Mouse (Mus musculus) forebrain, embryonic 16.5 days (tissue): ENCODE measurements around the gene Pomt1. TPM values are rescaled to one million over a fixed set of nuclear protein-coding genes. Genes with fewer than 3 reads are reported as not detected.

Experiments used
- ATAC-seq: fragments of 200-750 bp; cut with Nextera tagmentation; 2 replicates; pipeline ENCODE4 v1.8.0; 2017; ENCODE audit warnings: mild to moderate bottlenecking, moderate library complexity
- H3K27ac ChIP-seq: fragments of 300-500 bp; sonication (generic); 2 replicates; pipeline ENCODE4 v1.5.1; 2014; ENCODE audit warnings: low read length, control low read depth
- H3K27me3 ChIP-seq: fragments of 300-500 bp; sonication (generic); replicated peaks from 2 replicates; pipeline ENCODE4 v1.6.1; 2014; ENCODE audit warnings: low read length; ENCODE audit not compliant: control insufficient read depth, insufficient read depth
- H3K36me3 ChIP-seq: fragments of 300-500 bp; sonication (generic); 2 replicates; pipeline ENCODE4 v1.6.1; 2014; ENCODE audit not compliant: control insufficient read depth, insufficient read depth
- H3K4me1 ChIP-seq: fragments of 300-500 bp; sonication (generic); replicated peaks from 2 replicates; pipeline ENCODE4 v1.6.1; 2014; ENCODE audit warnings: low read length; ENCODE audit not compliant: control insufficient read depth, insufficient read depth
- H3K4me2 ChIP-seq: fragments of 300-500 bp; sonication (generic); 2 replicates; pipeline ENCODE4 v1.6.1; 2014; ENCODE audit warnings: mild to moderate bottlenecking, low read length, control low read depth
- H3K4me3 ChIP-seq: fragments of 300-500 bp; sonication (generic); replicated peaks from 2 replicates; pipeline ENCODE4 v1.5.1; 2014; ENCODE audit warnings: mild to moderate bottlenecking, low read length, control low read depth
- H3K9ac ChIP-seq: fragments of 300-500 bp; sonication (generic); replicated peaks from 2 replicates; pipeline ENCODE4 v1.6.1; 2014; ENCODE audit warnings: low read depth, low read length, control low read depth
- H3K9me3 ChIP-seq: fragments of 300-500 bp; sonication (generic); 2 replicates; pipeline ENCODE4 v1.6.1; 2016; ENCODE audit warnings: low read length; ENCODE audit not compliant: control insufficient read depth
- WGBS: fragments of 180-500 bp; shearing (Covaris S2); extraction: QIAGEN DNeasy Blood & Tissue Kit; methylation state at CpG from one replicate; pipeline ENCODE4 v1.1.7; 2014; 5-methylcytosine and 5-hydroxymethylcytosine counted together
- polyA plus RNA-seq: library from polyadenylated mRNA; unstranded; fragments of >200 nt; fragmentation: Nextera tagmentation; extraction: Ambion mirVana; gene quantifications from 2 replicates; pipeline ENCODE4 v1.2.1, GENCODE M21; 2015

The Pomt1 gene
- polyA plus RNA-seq, 1 experiment from 2014 or later: 36.8 TPM

- Histone ChIP-seq H3K9ac (no peak overlapping the region), H3K4me1 (peaks cover 16% of the 10 kb centered on the region), H3K4me3 (no peak overlapping the region), H3K27me3 (no peaks in the 10 kb centered on the region), H3K9me3 (no peaks in the 10 kb centered on the region), H3K4me2 (no peak overlapping the region), H3K27ac (no peak overlapping the region), H3K36me3 (peaks cover 11% of the 10 kb centered on the region; the same call in 1 of the 2 replicates)
- no peak for ATAC-seq
- WGBS: 93% methylated on average over 11 of the region's 11 CpGs
Measured at GRCm38 (mm10) chr2:32256273-32256672, 19.9 kb downstream of the Pomt1 start.

- Histone ChIP-seq H3K36me3 (peaks cover 5% of the 10 kb centered on the region; the same call in 1 of the 2 replicates), H3K27ac (no peak overlapping the region), H3K4me1 (peaks cover 16% of the 10 kb centered on the region), H3K9me3 (no peaks in the 10 kb centered on the region), H3K4me3 (peak overlapping the region; percentile 92), H3K9ac (peak overlapping the region; percentile 94), H3K4me2 (peak overlapping the region; percentile 89), H3K27me3 (no peaks in the 10 kb centered on the region)
- WGBS: 57% methylated on average over 6 of the region's 6 CpGs
- 0 out of 2 replicates have a peak, but pooled peaks have one; percentile 9 for ATAC-seq
Measured at GRCm38 (mm10) chr2:32258887-32259533, 22.6 kb downstream of the Pomt1 start.

- Histone ChIP-seq H3K4me1 (peaks cover 16% of the 10 kb centered on the region), H3K4me3 (peak within 1 kb of the TSS; percentile 92), H3K27me3 (no peaks in the 10 kb centered on the region), H3K36me3 (peaks cover 5% of the 10 kb centered on the region; the same call in 1 of the 2 replicates), H3K9me3 (no peaks in the 10 kb centered on the region), H3K9ac (peak within 1 kb of the TSS; percentile 94), H3K27ac (peak within 1 kb of the TSS; percentile 70), H3K4me2 (peak within 1 kb of the TSS; percentile 89)
- WGBS: 2% methylated on average over 59 of the region's 59 CpGs
- ATAC-seq: peak; percentile 95
Measured at GRCm38 (mm10) chr2:32259657-32260417, 23.4 kb downstream of the Pomt1 start, which contains the start of gene Uck1. Gene Uck1, minus strand, starts transcription at chr2:32260159.

DNA sequence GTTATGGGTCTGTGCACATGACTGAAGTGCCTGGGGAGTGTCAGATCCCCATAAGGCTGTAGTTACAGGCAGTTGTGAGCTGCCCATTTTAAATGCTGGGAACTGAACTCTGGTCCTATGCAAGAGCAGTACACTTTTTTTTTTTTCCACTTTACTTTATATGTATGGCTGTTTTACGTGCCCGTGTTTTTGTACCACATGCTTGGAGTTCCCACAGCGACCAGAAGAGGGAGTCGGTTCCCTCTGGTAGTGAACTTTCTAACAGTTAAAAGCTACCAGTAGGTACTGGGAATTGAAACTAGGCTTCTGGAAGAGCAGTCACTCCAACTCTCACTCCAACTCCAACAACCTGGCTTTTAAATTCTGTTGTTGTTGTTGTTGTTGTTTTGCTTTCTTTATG, 24.2 kb downstream of the Pomt1 start:
- H3K27ac ChIP-seq: no peak overlapping the region
- H3K36me3 ChIP-seq: peaks cover 5% of the 10 kb centered on the region; the same call in 1 of the 2 replicates
- no peak overlapping the region for H3K4me3 ChIP-seq
- H3K27me3 ChIP-seq: no peaks in the 10 kb centered on the region
- WGBS: 27% methylated on average over 4 of the region's 4 CpGs
- H3K4me1 ChIP-seq: peaks cover 16% of the 10 kb centered on the region
- no peak for ATAC-seq
- H3K4me2 ChIP-seq: peak overlapping the region; percentile 89
- H3K9me3 ChIP-seq: no peaks in the 10 kb centered on the region
- no peak overlapping the region for H3K9ac ChIP-seq

- Histone ChIP-seq H3K4me3 (no peak overlapping the region), H3K9me3 (no peaks in the 10 kb centered on the region), H3K27ac (no peak overlapping the region), H3K9ac (no peak overlapping the region), H3K36me3 (peaks cover 22% of the 10 kb centered on the region), H3K4me1 (no peaks in the 10 kb centered on the region), H3K4me2 (no peak overlapping the region), H3K27me3 (no peaks in the 10 kb centered on the region)
- 70% methylated on average over 3 of the region's 3 CpGs for WGBS
- ATAC-seq: no peak
Measured at GRCm38 (mm10) chr2:32275823-32276222, 39.4 kb downstream of the Pomt1 start.

GRCm38 (mm10) chr2:32282289-32282688, 45.9 kb downstream of the Pomt1 start:
- WGBS: 93% methylated on average over 2 of the region's 2 CpGs
- H3K36me3 ChIP-seq: peaks cover 22% of the 10 kb centered on the region

GRCm38 (mm10) chr2:32282727-32283126, 46.3 kb downstream of the Pomt1 start:
- WGBS: 92% methylated on average over 1 of the region's 1 CpGs

More at GRCm38 (mm10) chr2:32282289-32282688, 45.9 kb downstream of the Pomt1 start:
- Histone ChIP-seq H3K9ac (no peak overlapping the region), H3K27me3 (no peaks in the 10 kb centered on the region), H3K27ac (no peak overlapping the region), H3K4me2 (no peak overlapping the region), H3K4me1 (peaks cover 11% of the 10 kb centered on the region), H3K4me3 (no peak overlapping the region), H3K9me3 (no peaks in the 10 kb centered on the region)
- ATAC-seq: no peak

DNA sequence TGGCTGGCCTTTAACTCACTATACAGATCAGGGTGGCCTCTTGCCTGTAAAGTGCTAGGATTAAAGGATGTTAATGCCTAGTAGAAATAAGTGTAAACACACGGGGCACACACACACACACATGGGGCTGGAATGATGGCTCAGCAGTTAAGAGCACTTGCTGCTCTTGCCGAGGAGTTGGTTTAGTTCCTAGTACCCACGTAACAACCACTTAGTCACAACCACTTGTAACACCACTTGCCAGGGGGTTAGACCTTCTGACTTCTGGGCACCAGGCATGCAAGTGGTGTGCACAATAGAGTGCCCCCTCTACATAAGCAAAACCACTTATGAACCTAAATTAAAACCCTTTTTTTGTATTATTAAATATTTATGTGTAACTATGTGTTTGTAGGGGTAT, 47.6 kb downstream of the Pomt1 start:
- 90% methylated on average over 3 of the region's 3 CpGs for WGBS
- Histone ChIP-seq H3K4me3 (no peak overlapping the region), H3K9ac (no peak overlapping the region), H3K27me3 (no peaks in the 10 kb centered on the region), H3K27ac (no peak overlapping the region), H3K4me2 (no peak overlapping the region), H3K9me3 (no peaks in the 10 kb centered on the region), H3K4me1 (peaks cover 16% of the 10 kb centered on the region), H3K36me3 (peaks cover 9% of the 10 kb centered on the region)
- no peak for ATAC-seq

More at GRCm38 (mm10) chr2:32282727-32283126, 46.3 kb downstream of the Pomt1 start:
- Histone ChIP-seq H3K4me3 (no peak overlapping the region), H3K9ac (no peak overlapping the region), H3K4me1 (peaks cover 12% of the 10 kb centered on the region), H3K27ac (no peak overlapping the region), H3K4me2 (no peak overlapping the region), H3K27me3 (no peaks in the 10 kb centered on the region), H3K36me3 (peaks cover 19% of the 10 kb centered on the region), H3K9me3 (no peaks in the 10 kb centered on the region)
- no peak for ATAC-seq

DNA sequence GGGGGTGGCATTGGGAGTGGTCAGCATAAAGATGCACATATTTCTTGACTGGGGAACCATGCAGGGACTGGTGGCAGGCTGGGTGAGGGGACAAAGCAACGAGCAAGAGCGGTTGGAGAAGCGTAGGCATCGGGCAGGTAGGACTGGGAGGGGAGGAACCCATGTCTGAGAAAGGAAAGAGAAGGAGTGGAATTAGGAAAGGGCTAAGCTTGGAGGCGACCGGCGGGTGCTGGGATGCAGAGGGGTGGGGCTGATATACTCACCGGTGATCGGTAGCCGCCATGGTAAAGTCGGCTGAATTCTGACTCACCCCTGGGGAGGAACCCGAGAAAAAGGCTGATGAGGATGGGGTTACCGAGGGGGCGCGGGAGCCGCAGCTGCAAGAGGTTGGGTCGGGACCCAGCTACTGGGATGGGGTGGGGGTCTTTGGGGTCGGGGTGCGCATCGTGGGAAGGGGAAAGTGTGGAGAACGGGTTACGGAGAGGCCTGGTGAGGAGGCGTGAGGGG, 51.0 kb downstream of the Pomt1 start, which contains the start of gene Golga2:
Gene Golga2, plus strand, starts transcription at position 51 of the 507 bp plus-strand sequence.
- H3K27me3 ChIP-seq: no peaks in the 10 kb centered on the region
- no peaks in the 10 kb centered on the region for H3K9me3 ChIP-seq
- peaks cover 22% of the 10 kb centered on the region for H3K4me1 ChIP-seq
- peak within 1 kb of the TSS; percentile 89 for H3K9ac ChIP-seq
- whole genome bisulfite sequencing: 0% methylated on average over 23 of the region's 23 CpGs
- peak within 1 kb of the TSS; percentile 90 for H3K4me3 ChIP-seq
- ATAC-seq: no peak
- H3K36me3 ChIP-seq: no peaks in the 10 kb centered on the region
- peak within 1 kb of the TSS; percentile 97 for H3K4me2 ChIP-seq
- peak within 1 kb of the TSS; percentile 56 for H3K27ac ChIP-seq
